Mouse (Mus musculus) spleen, postnatal 14 days (tissue): ENCODE data around the gene Slc6a2.

Source experiments
- DNase-seq, 2 experiments: peaks; one replicate each; pipeline ENCODE4 v3.0.0; 2021 to 2022; ENCODE audit warnings: low spot score in 2 of 2

The Slc6a2 gene

DNA sequence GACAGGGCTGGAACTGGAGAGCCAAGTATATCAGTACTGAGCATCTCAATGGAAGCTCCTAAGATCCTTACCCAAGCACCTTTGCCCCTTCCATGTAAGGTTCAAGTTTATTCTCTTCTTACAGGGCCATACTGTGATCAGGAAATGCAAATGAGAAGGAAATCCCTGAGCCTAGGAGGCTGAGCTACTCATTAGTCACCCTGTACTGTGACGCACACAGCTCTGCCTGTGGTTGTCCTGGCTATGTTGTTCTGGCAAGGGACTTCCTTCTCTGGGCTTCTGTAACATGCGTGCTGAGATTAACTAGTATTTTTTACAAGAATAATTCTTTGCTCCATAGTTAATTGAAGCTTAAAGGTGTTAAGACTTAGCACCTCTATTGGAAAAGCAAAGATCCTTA is 70.8 kb downstream of the Slc6a2 start:
- DNase-seq: no peak

DNA sequence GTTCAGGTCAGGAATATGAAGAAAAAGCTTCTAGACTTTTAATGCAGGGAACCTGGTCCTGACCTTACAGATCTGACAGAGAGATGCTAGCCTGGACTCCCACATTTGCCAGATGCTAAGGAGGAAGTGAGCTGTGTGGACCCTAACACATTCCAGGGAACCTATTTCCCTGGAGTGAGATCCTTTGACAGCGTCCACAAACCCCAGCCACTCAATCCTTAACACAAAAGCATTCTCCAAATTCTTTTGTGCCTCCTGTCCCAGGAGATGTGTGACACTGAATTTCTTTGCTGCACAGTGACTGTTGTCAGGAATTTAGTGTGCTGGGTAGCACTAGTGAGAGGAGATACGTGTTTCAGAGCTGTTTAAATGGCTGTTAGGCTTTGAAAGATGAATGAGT is 79.0 kb downstream of the Slc6a2 start:
- DNase-seq: no peak

DNA sequence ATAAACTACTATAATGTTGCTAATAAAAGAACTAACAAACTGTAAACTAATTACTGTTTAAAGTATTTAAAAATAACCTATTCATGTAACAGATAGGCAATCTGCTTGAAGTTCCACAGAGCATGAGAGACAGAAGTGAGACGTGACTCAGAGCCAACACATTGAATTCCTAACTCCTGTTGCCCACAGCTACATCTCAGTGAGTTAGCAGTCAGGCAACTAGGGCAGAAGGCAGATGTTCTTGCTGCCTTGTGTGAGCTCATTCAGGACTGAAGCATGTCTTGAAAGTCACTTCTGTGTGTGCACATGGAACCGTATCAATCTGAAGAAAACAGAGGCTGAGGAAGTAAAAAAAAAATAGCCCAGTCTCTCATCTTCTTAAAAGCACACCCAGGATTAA is 80.4 kb downstream of the Slc6a2 start:
- no peak for DNase-seq

DNA sequence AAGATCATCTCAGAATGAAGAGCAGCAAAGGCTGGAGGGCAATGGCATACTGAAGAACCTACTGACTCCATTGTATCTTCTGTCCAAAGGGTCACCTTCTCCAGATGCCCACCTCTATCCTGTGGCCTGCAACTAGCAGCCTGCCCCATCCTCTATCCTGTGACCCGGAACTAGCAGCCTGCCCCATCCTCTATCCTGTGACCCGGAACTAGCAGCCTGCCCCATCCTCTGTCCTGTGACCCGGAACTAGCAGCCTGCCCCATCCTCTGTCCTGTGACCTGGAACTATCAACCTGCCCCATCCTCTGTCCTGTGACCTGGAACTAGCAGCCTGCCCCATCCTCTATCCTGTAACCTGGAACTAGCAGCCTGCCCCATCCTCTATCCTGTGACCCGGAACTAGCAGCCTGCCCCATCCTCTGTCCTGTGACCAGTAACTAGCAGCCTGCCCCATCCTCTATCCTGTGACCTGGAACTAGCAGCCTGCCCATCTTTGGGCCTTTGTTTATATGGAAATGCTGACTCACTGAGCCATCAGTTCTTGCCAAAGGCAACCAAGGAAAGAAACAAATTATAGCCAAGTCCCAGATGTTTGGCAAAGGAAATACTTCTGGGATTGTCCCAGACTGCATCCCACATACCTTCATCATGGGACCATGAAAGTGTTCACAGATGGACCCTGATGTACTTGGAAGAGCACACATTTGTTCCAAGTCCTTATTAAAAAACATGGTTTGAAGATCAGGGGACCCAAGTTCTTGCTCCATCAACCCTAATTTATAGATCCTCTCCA is 81.1 kb downstream of the Slc6a2 start:
- DNase-seq: no peak

DNA sequence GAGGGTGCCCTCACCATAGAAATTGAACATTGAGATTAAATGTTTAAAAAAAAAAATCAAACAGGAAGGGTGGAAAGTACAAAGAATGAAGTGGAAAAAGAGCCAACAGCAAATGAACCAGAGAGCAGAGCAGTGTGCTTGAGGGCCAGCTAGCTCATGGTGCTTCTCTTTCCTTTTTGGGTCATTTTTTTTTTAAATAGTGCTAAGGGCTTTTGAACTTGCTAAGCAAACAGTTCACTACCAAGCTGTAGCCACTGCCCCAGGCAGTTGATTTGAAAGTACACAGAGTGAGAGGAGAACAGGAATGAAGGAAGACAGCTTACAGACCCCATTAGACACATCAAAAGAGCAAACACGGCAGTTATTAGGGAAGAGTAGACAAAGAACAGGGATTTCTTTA is 83.2 kb downstream of the Slc6a2 start:
- no peak for DNase-seq

DNA sequence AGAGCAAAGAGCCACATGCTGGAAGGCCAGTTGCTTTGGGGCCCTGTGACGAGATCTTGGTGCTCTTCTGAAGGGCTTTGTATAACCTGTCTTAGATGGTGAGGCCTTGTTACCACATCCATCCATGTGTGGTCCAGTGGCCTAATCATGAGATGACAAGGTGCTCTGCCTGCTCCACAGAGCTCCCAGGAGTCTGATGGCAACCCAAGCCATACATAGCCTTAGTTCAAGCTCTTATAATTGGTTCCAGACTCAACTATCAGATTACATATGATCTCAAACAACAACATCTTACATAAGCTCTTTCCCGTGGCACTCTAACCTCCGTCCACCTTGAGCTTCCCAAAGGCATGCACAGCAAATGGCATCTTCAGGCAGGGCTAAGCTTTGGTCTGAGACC is 88.2 kb downstream of the Slc6a2 start, which contains the start of gene Ces1a:
Gene Ces1a (minus strand): TSS at position 101 of the 400 bp plus-strand sequence.
- DNase-seq: no peak

DNA sequence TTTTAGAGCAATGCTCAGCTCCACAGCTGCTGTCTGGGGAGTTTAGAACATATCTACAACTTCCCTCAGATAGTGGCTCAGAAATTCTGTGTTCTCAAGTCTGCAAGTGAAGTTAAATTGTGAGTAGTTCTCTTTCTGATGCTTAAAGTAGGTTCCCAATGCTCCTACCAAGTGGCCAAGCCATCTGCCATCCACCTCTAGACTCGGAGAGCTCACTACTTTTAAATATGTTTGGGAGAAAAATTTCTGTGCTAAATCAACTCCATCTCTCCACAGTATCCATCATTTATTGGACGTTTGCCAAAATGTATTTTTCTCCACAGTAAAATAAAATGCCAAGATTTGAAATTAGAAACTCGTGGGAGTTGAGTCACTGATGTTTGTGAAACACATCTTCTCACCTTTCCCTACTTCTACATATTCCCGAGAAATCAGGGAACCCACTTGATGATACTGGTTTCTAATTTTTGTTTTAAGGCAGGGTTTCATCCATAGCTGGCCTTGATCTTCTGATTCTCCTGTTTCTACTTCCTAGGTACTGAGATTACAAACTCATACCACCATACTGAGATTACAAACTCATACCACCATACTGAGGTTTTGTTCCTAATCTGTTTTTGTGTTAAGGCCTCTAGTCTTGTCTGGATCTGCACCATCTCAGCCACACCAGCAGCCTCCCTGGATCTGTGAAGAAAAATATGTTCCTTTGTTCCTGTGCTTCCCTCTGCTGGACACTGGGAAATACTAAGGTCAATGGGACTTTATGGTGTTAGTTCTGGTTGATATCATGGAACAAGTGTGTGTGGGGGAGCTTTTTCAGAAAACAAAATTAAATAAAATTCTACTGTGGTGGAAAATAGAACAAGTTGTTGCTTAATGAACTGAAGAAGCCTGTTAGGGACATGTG is 88.9 kb downstream of the Slc6a2 start:
- DNase-seq: no peak
